ENCODE assay signal across 8 mouse cellular contexts in the genomic region with DNA sequence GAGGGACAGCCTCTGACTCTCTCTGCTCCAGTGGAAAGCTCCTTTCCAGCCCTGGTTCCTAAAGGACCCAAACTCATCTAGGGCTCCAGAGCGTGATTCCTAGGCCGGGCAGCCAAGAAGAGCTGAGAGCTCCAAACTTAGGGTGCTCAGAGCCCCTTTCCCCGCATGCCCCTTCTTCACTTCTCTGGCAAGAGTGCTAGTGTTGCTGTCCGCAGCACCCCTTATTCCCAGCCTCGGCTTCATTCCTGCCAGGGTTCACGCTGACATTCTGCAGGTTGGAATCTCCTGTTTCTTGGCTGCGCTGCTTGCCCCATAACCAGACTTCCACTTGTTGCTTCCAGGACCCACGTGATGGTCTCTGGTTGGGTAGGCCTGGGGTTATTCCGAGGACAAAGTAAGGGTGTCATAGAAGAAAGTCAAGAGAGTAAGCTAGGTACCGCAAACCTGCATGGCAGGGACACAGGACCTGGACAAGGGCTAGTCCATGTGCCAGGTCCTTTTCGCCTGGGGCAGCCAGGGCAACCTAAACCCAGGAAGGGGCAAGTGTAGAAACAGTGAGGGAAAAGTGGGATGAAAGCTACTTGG. TPM values are rescaled to one million over a fixed set of nuclear protein-coding genes. Genes with fewer than 3 reads are reported as not detected.
DNase-seq lines count a peak whose midpoint lies in the region; ATAC-seq and TF ChIP-seq lines count a peak whose summit lies in the region.

No protein-coding gene starts in this region.

- no peaks in the 10 kb centered on the region; the same call in 1 of the 2 replicates for H3K9me3 ChIP-seq in E14TG2a.4 (ENCODE audit: low read length)
- H3K9me3 ChIP-seq in forebrain, embryonic 16.5 days (ENCODE audit: control insufficient read depth, low read length): no peaks in the 10 kb centered on the region
- H3K9me3 ChIP-seq in liver, embryonic 11.5 days (ENCODE audit: control insufficient read depth, low read length): no peaks in the 10 kb centered on the region
- H3K9me3 ChIP-seq in stomach, embryonic 15.5 days: no peaks in the 10 kb centered on the region

- H3K4me1 ChIP-seq in E14TG2a.4 (replicated peaks; ENCODE audit: low read depth, low read length): peaks cover 23% of the 10 kb centered on the region
- peaks cover 17% of the 10 kb centered on the region for H3K4me1 ChIP-seq in forebrain, embryonic 16.5 days (replicated peaks; ENCODE audit: control insufficient read depth, insufficient read depth, low read length)
- H3K4me1 ChIP-seq in liver, embryonic 11.5 days (replicated peaks; ENCODE audit: control insufficient read depth, insufficient read depth, low read length): no peaks in the 10 kb centered on the region
- H3K4me1 ChIP-seq in stomach, embryonic 15.5 days: peaks cover 19% of the 10 kb centered on the region

- 4% methylated on average over 11 of the region's 11 CpGs for WGBS in forebrain, embryonic 16.5 days
- WGBS in liver, embryonic 11.5 days: 8% methylated on average over 11 of the region's 11 CpGs
- 6% methylated on average over 11 of the region's 11 CpGs for WGBS in stomach, embryonic 15.5 days

- ATAC-seq in forebrain, embryonic 16.5 days: no peak
- no peak for ATAC-seq in liver, embryonic 11.5 days (replicated peaks; ENCODE audit: low FRiP score)
- no peak for ATAC-seq in stomach, embryonic 15.5 days (ENCODE audit: insufficient read depth, low FRiP score, low read depth)

- H3K27me3 ChIP-seq in E14TG2a.4 (ENCODE audit: insufficient read depth, low read length): peaks cover 62% of the 10 kb centered on the region
- H3K27me3 ChIP-seq in forebrain, embryonic 16.5 days (replicated peaks; ENCODE audit: control insufficient read depth, insufficient read depth, low read length): peaks cover 50% of the 10 kb centered on the region
- peaks cover 52% of the 10 kb centered on the region for H3K27me3 ChIP-seq in liver, embryonic 11.5 days (replicated peaks; ENCODE audit: control insufficient read depth, insufficient read depth, low read length)
- H3K27me3 ChIP-seq in stomach, embryonic 15.5 days (replicated peaks): peaks cover 39% of the 10 kb centered on the region

- DNase-seq in adrenal gland, postnatal 14 days: peak; percentile 35
- no peak for DNase-seq in adrenal gland, postnatal 4 days (ENCODE audit: low spot score in 2 of 2)
- no peak for DNase-seq in liver, embryonic 11.5 days (ENCODE audit: low spot score)
- no peak for DNase-seq in gastrocnemius, postnatal 25 days
- DNase-seq in left cerebral cortex, postnatal 25 days (ENCODE audit: low spot score in 2 of 2): no peak

- peak overlapping the region; percentile 56 for H3K4me2 ChIP-seq in forebrain, embryonic 16.5 days (ENCODE audit: low read length)
- H3K4me2 ChIP-seq in liver, embryonic 11.5 days: peak overlapping the region; percentile 65
- H3K4me2 ChIP-seq in stomach, embryonic 15.5 days: peak overlapping the region; percentile 83

- TF ChIP-seq CTCF in E14TG2a.4 (conservative IDR thresholded peaks at IDR 0.05; ENCODE audit: low read length): no peak

- H3K9ac ChIP-seq in forebrain, embryonic 16.5 days (replicated peaks; ENCODE audit: low read depth, low read length): no peak overlapping the region
- H3K9ac ChIP-seq in liver, embryonic 11.5 days (ENCODE audit: low read depth, low read length): no peak overlapping the region
- no peak overlapping the region for H3K9ac ChIP-seq in stomach, embryonic 15.5 days

- H3K27ac ChIP-seq in forebrain, embryonic 16.5 days (ENCODE audit: low read length): no peak overlapping the region
- H3K27ac ChIP-seq in liver, embryonic 11.5 days (ENCODE audit: low read depth, low read length): no peak overlapping the region
- no peak overlapping the region for H3K27ac ChIP-seq in stomach, embryonic 15.5 days

- intact Hi-C loops in left cerebral cortex, postnatal 25 days (cut with DNase I): no loop called here

- H3K4me3 ChIP-seq in E14TG2a.4 (replicated peaks; ENCODE audit: low read length): peak overlapping the region; percentile 74
- H3K4me3 ChIP-seq in forebrain, embryonic 16.5 days (replicated peaks; ENCODE audit: low read length): peak overlapping the region; percentile 34
- H3K4me3 ChIP-seq in liver, embryonic 11.5 days (ENCODE audit: low read depth, low read length): peak overlapping the region; percentile 29
- H3K4me3 ChIP-seq in stomach, embryonic 15.5 days (replicated peaks): peak overlapping the region; percentile 42

- no peaks in the 10 kb centered on the region for H3K36me3 ChIP-seq in E14TG2a.4 (ENCODE audit: insufficient read depth, low read length)
- H3K36me3 ChIP-seq in forebrain, embryonic 16.5 days (ENCODE audit: control insufficient read depth, insufficient read depth): no peaks in the 10 kb centered on the region
- H3K36me3 ChIP-seq in liver, embryonic 11.5 days (ENCODE audit: control insufficient read depth, insufficient read depth, low read length): no peaks in the 10 kb centered on the region
- H3K36me3 ChIP-seq in stomach, embryonic 15.5 days: no peaks in the 10 kb centered on the region

RNA-seq across cellular contexts. Expression of gene Irf4, which starts 0.6 kb away (rescaled TPM):
- 7.9 and 8.3 TPM in 2 replicates for total RNA-seq in adrenal gland, postnatal 14 days (2021)
- total RNA-seq in adrenal gland, postnatal 4 days (2021): 1 to 10 TPM in 1 of 2 experiments, under 1 TPM in 1; 0.90 to 1.5 TPM
- polyA plus RNA-seq in forebrain, embryonic 16.5 days (2015; fragmentation: Nextera tagmentation; extraction: Ambion mirVana): 0.06 and 0.11 TPM in 2 replicates
- polyA plus RNA-seq in liver, embryonic 11.5 days (2014; fragmentation: Nextera tagmentation; extraction: Ambion mirVana): 0.14 TPM in 1 of 2 replicates, not detected in the other
- 0.06 and 0.09 TPM in 2 replicates for polyA plus RNA-seq in stomach, embryonic 15.5 days (2015; fragmentation: Nextera tagmentation; extraction: Ambion mirVana)
- total RNA-seq in gastrocnemius, postnatal 25 days (2021): 1 to 10 TPM in 1 of 2 experiments, under 1 TPM in 1; 0.28 to 1.4 TPM
- under 1 TPM; 0.11 to 0.28 TPM for total RNA-seq in left cerebral cortex, postnatal 25 days (2021)
